Mouse (Mus musculus): ENCODE data around the gene Nckipsd.

Gene Nckipsd

GRCm38 (mm10) chr9:108848419-108848818, 40.3 kb downstream of the Nckipsd start:
- no peak for DNase-seq (ENCODE audit: low read depth)

- DNase-seq (ENCODE audit: low read depth) = peak; percentile 10
Measured at GRCm38 (mm10) chr9:108852976-108853375, 44.8 kb downstream of the Nckipsd start, which contains the start of gene Slc26a6. Gene Slc26a6, plus strand, starts transcription at chr9:108853283.

- peak; percentile 96 for DNase-seq (ENCODE audit: low read depth)
Measured at GRCm38 (mm10) chr9:108853635-108854240, 45.6 kb downstream of the Nckipsd start.

- DNase-seq (ENCODE audit: low read depth) = peak; percentile 89
Measured at GRCm38 (mm10) chr9:108854241-108854696, 46.1 kb downstream of the Nckipsd start.

- no peak for DNase-seq (ENCODE audit: low read depth)
Measured at GRCm38 (mm10) chr9:108855335-108855734, 47.2 kb downstream of the Nckipsd start.

- DNase-seq (ENCODE audit: low read depth) = no peak
Measured at GRCm38 (mm10) chr9:108858792-108859527, 50.8 kb downstream of the Nckipsd start.
